Mouse (Mus musculus) gastrocnemius, postnatal 36 days (tissue): Measurements from ENCODE around the gene 2210016L21Rik. TPM values are rescaled to one million over a fixed set of nuclear protein-coding genes. Genes with fewer than 3 reads are reported as not detected.

Experiments used
- DNase-seq, 2 experiments: peaks; one replicate each; pipeline ENCODE4 v3.0.0; 2022
- intact Hi-C: fragments of 180-260 bp; cut with DNase I; formaldehyde crosslinking; loops from one replicate; pipeline ENCODE4 v1.15.1; 2025
- total RNA-seq, 2 experiments: library from RNA; stranded (reverse); gene quantifications; 2 replicates each; pipeline ENCODE4 v1.2.3; 2021

2210016L21Rik gene
- total RNA-seq, 2 experiments from 2014 or later = 19.2 to 23.1 TPM

DNA sequence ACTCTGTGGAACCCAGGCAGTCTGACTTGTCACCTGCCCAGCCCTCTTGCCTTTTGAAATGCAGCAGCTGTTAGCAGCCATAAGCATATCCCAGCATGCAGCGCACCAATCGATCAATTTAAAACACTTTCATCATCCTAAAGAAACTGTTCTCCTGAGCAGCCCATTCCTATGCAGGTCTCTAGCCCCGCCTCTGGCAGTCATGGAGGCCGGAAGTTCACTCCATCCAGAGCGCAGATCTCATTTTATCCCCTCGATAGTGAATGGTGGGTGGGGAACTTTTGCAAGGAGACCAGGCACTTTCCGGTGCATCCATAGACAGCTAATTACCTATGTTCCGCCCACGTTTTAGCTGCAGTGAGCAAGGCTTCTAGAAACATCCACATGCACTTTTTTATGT lies 30.2 kb downstream of the 2210016L21Rik start:
- no peak for DNase-seq
- intact Hi-C loops = loop anchor here (10.0 kb wide), 1 partner anchor 263 kb away; the partner anchor contains the start of gene Pop5

DNA sequence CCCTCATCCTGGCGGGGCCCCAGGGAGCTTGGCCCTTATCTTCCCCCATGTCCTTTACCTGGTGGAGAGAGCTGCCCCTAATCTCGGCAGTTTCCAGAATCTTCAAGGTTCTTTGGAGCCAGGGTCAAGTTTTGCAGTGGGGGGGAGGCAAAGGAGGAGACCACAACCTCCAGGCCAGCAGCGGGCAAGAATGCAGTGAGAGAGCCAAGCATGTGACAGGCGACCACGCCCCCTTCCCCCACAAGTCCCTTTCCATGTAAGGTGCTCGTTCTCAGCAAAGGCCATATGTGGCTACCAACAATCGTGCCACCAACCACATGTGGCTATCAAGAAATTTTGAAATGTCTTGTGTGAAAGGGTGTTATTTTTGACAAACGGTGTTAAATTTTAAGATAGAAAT lies 31.2 kb downstream of the 2210016L21Rik start:
- intact Hi-C loops = loop anchor here (10.0 kb wide), 1 partner anchor 262 kb away; the partner anchor contains the start of gene Pop5
- no peak for DNase-seq

DNA sequence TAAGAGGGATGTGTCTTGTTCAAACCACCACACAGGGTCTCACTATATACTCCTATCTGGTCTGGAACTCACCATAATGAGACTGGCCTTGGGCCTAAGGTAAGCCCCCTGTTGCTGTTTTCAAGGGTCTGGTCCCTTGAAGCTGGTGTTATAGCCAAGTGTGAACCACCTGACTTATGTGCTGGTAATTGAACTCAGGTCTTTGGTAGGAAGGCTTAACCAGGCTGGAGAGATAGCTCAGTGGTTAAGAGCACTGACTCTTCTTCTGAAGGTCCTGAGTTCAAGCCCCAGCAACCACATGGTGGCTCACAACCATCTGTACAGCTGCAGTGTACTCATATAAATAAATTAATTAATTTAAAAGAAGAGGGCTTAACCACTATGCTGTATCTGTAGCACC lies 35.0 kb downstream of the 2210016L21Rik start:
- intact Hi-C loops = loop anchor here (5.0 to 10.0 kb wide), 2 partner anchors 190 to 258 kb away; partner anchors contain the start of gene Pop5
- DNase-seq = no peak

DNA sequence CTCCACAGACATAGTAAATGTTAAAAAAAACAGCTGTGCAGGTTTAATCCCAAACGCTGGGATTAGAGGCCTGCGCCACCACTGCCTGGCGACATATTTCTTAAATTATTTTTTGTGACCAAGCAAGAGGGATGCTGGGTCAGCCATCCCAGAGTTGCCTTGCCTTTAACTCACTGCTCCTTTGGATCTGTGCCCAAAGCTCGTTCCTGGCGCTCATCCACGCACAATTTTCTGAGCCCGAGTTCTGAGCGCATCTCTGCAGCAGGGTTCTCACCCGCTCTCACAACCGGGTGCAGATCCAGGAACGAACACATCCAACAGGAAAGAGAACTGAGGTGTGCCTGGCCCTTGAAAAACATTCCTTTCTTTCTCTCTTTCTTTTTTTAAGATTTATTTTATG lies 36.5 kb downstream of the 2210016L21Rik start:
- DNase-seq = no peak

DNA sequence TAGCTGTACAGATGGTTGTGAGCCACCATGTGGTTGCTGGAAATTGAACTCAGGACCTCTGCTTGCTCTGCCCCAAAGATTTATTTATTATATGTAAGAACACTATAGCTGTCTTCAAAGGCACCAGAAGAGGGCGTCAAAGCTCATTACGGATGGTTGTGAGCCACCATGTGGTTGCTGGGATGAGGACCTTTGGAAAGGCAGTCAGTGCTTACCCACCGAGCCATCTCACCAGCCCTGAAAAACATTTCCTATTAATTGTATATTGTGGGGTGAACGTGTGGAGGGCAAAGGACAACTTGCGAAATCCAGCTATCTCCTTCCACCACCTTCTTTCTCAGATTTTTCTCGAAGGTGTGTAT lies 36.9 kb downstream of the 2210016L21Rik start:
- intact Hi-C loops = loop anchor here (5.0 to 10.0 kb wide), 2 partner anchors 188 to 256 kb away; partner anchors contain the start of gene Pop5
- no peak for DNase-seq

More for the DNA sequence above, 36.5 kb downstream of the 2210016L21Rik start:
- intact Hi-C loops = loop anchor here (5.0 to 10.0 kb wide), 2 partner anchors 189 to 256 kb away; partner anchors contain the start of gene Pop5

DNA sequence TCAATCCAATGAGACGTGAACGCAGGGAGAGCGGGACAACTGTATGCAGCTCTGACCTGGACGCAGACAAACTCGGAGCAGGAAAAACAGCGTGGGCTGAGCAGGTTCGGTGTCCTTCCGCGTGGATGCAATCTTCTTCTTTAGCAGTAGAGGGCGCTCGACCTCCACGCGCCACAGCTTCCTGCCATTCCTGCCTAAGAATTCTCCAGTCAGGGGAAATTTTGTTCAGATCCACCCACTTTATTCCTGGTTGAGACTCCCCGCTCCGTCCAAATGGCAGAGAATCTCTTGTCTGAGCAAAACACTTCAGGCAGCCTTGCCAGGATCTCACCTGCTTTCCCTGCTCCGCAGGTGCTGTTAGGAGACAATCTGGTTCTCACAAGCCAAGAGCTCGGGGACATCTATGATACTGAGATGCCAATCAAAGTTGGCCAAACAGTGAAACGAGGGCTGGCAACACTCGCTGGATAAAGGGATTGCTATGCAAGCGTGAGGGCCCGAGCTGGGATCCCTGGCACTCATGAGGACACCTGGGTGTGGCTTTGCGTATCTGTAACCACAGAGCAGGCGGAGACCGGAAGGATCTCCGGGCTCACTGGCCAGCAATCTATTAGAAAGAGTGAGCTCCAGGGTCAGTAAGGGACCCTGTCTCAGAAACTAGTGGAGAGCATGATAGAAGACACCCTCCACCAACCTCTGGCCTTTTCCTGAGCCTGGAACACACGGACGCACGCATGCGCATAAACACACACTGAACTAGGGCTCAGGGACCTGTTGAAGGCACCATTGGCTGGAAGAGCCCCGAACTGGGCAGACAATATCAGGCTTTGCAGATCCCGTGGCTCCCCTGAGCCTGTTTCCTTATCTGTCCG lies 37.5 kb downstream of the 2210016L21Rik start:
- peak; percentile 62 to 70 for DNase-seq
- intact Hi-C loops = loop anchor here (2.0 to 10.0 kb wide), 3 partner anchors 97 to 255 kb away; partner anchors contain the start of gene Pop5

DNA sequence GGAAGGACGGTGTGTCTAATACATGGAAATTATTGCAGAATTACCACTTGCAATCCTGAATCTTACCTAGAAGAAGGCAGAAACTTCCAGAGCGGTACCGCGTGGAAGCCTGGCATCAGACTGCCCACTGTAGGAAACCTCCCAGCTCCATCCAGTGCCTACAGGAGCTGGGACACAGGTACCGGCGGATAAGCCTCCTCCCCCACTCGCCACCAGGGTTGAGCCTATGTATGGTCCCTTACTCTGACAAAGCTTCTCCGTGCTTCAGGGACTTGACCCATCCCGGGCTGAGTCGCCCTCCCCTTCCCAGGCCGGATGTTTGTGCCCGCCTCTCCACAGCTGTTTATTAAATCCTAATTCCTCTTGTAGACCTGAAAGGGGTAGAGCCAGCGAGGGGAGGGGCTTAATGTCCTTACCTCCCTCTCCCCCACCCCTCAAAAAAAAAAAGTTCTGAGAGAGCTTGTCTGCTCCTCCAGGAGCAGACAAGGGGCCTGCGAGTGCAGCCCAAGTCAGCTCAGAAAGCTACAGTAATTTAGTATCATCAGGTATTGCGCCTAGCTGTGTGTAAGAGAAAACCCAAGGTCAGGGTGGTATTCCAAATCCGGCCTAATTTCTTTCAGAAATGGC lies 38.3 kb downstream of the 2210016L21Rik start:
- intact Hi-C loops = loop anchor here (2.0 kb wide), 1 partner anchor 97 kb away; no protein-coding TSS in a partner anchor
- no peak for DNase-seq

DNA sequence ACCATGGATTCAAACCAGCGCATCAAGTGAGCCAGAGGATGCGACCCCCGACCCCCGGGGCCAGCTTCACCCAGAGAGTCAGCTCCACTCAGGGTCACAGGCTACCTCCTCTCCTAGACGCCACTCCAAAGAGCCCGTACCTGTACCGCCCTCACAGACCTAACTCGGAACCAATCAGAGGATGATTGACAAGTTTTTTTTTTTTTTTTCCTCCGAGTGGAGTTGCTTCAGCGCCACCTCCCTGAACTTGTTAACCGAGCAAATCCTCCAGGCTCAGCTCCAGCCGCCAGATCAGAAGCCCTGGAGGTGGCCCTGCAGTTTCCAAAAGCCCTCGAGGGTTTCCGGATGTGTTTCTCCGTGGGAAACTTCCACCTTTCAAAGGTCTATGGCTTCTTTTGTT lies 40.0 kb downstream of the 2210016L21Rik start:
- no peak for DNase-seq
- intact Hi-C loops = no loop called here

DNA sequence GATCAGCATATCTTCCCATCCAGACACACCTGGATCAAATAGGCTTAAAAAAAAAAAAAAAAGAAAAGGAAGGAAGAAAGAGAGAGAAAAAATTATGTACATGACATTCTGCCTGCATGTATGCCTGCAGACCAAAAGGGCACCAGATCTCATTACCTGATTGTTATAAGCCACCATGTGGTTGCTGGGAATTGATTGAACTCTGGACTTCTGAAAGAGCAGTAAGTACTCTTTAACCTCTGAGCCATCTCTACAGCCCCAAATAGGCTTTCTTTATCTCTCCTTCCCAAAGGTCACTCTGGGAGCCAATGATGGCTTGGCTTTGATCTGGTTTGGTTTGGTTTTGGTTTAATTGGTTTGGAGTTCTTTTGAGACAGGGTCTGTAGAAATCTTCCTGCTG lies 43.1 kb downstream of the 2210016L21Rik start:
- DNase-seq = no peak
- intact Hi-C loops = no loop called here

DNA sequence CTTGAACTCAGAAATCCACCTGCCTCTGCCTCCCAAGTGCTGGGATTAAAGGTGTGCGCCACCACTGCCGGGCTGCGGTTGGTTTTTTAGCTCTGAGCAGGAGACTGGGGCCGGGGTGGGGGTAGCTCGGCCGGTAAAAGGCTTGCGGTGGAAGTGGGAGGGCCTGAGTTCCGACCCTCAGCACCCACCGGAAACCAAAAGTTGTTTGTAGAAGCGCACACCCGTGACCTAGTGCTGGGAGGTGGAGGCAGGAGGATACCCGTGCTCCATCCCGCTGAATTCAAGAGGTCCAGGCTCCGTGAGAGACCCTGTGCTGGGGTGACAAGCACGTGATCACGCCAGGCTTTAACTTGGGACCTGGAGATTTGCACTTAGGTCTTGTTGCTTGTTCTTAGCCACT lies 54.5 kb downstream of the 2210016L21Rik start:
- intact Hi-C loops = no loop called here
- DNase-seq = no peak

DNA sequence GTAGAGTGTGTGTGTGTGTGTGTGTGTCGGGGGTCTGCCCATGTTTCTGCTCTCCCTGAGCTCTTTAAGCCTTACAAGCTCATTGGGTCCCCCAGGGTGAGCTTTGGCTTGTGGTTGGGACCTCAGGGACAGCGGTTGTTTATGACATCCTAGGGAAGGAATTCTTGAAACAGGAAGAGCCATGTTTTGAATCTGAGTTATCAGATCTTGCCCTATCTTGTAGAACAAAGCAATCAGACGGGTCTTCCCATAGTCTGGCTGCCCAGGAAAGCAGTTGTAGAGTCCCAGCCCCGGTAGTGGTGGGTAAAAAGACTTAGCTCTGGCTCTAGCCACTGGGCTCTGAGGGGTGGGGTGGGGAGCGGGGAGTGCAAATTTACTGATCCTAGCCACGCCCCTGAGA lies 55.4 kb downstream of the 2210016L21Rik start:
- intact Hi-C loops = no loop called here
- no peak for DNase-seq

Other genes with a start within 250 kb of the 2210016L21Rik start
- 1 to 10 TPM; 2.7 to 2.9 TPM for gene Tchp, start 234.4 kb upstream of the 2210016L21Rik start, total RNA-seq
- 10 to 100 TPM; 18.8 to 21.4 TPM for gene Ankrd13a, start 167.5 kb upstream of the 2210016L21Rik start, total RNA-seq
- gene Git2, start 166.6 kb upstream of the 2210016L21Rik start, total RNA-seq = 10 to 100 TPM; 15.9 to 17.4 TPM
- gene 1500011B03Rik, start 118.7 kb upstream of the 2210016L21Rik start, total RNA-seq = 1 to 10 TPM; 4.9 to 5.2 TPM
- gene 4930519G04Rik, start 88.5 kb upstream of the 2210016L21Rik start, total RNA-seq = not detected
- not detected for gene Gm9936, start 83.5 kb upstream of the 2210016L21Rik start, total RNA-seq
- gene Oasl2, start 45.2 kb upstream of the 2210016L21Rik start, total RNA-seq = 1 to 10 TPM; 1.2 to 2.7 TPM
- gene Oasl1, start 18.9 kb upstream of the 2210016L21Rik start, total RNA-seq = under 1 TPM in 1 of 2 experiments, not detected in 1; 0.59 TPM
- not detected for gene Hnf1a, start 28.9 kb downstream of the 2210016L21Rik start, total RNA-seq
- gene Sppl3, start 69.0 kb downstream of the 2210016L21Rik start, total RNA-seq = 10 to 100 TPM; 19.6 to 21.3 TPM
- gene Gm10401, start 156.1 kb downstream of the 2210016L21Rik start, total RNA-seq = not detected
- 10 to 100 TPM; 68.8 to 71.7 TPM for gene Acads, start 177.2 kb downstream of the 2210016L21Rik start, total RNA-seq
- gene Unc119b, start 192.8 kb downstream of the 2210016L21Rik start, total RNA-seq = 1 to 10 TPM; 8.5 to 9.0 TPM
- gene Mlec, start 216.0 kb downstream of the 2210016L21Rik start, total RNA-seq = 100 to 1,000 TPM; 163 to 241 TPM